Mouse (Mus musculus) CD4-positive helper T cell, adult 2 months (primary cell): ENCODE results near the gene Zfp580.

Experiments used
- DNase-seq: peaks from one replicate; pipeline ENCODE4 v3.0.0-alpha.2; 2012; ENCODE audit warnings: low read depth, missing footprints, low spot score

Gene Zfp580

GRCm38 (mm10) chr7:5035628-5036027, 15.7 kb upstream of the Zfp580 start:
- no peak for DNase-seq

GRCm38 (mm10) chr7:5036136-5036535, 15.2 kb upstream of the Zfp580 start:
- no peak for DNase-seq

- no peak for DNase-seq
Observed at GRCm38 (mm10) chr7:5037026-5037425, 14.3 kb upstream of the Zfp580 start.

GRCm38 (mm10) chr7:5037467-5037866, 13.9 kb upstream of the Zfp580 start:
- no peak for DNase-seq

GRCm38 (mm10) chr7:5038109-5038732, 13.1 kb upstream of the Zfp580 start, which contains the start of gene Zfp784:
Zfp784 (minus strand) TSS chr7:5038446.
- DNase-seq, result peak; percentile 96

- no peak for DNase-seq
Observed at GRCm38 (mm10) chr7:5038940-5039339, 12.4 kb upstream of the Zfp580 start.

- no peak for DNase-seq
Observed at GRCm38 (mm10) chr7:5044981-5045380, 6.4 kb upstream of the Zfp580 start.

- no peak for DNase-seq
Observed at GRCm38 (mm10) chr7:5046112-5046511, 5.2 kb upstream of the Zfp580 start.

- peak; percentile 59 for DNase-seq
Observed at GRCm38 (mm10) chr7:5047313-5047712, 4.0 kb upstream of the Zfp580 start.

- peak; percentile 30 for DNase-seq
Observed at GRCm38 (mm10) chr7:5052438-5052837, 1.1 kb downstream of the Zfp580 start.

- peak; percentile 35 for DNase-seq
Observed at GRCm38 (mm10) chr7:5052931-5053343, 1.6 kb downstream of the Zfp580 start.

- DNase-seq, result no peak
Observed at GRCm38 (mm10) chr7:5053456-5054179, 2.3 kb downstream of the Zfp580 start.

GRCm38 (mm10) chr7:5056651-5057263, 5.4 kb downstream of the Zfp580 start:
- no peak for DNase-seq

GRCm38 (mm10) chr7:5057381-5057780, 6.0 kb downstream of the Zfp580 start:
- no peak for DNase-seq

- DNase-seq, result no peak
Observed at GRCm38 (mm10) chr7:5057804-5058203, 6.5 kb downstream of the Zfp580 start.

GRCm38 (mm10) chr7:5058631-5059030, 7.3 kb downstream of the Zfp580 start:
- DNase-seq, result no peak

GRCm38 (mm10) chr7:5059421-5059820, 8.1 kb downstream of the Zfp580 start:
- DNase-seq, result no peak

GRCm38 (mm10) chr7:5060239-5060731, 8.9 kb downstream of the Zfp580 start:
- peak; percentile 81 for DNase-seq

- DNase-seq, result peak; percentile 98
Observed at GRCm38 (mm10) chr7:5060944-5061773, 9.8 kb downstream of the Zfp580 start.

- peak; percentile 96 for DNase-seq
Observed at GRCm38 (mm10) chr7:5061774-5062359, 10.5 kb downstream of the Zfp580 start, which contains the start of gene U2af2. U2af2 (plus strand) TSS chr7:5062143.

- peak; percentile 95 for DNase-seq
Observed at GRCm38 (mm10) chr7:5062360-5063001, 11.1 kb downstream of the Zfp580 start.
